Mouse (Mus musculus) heart, postnatal 0 days (tissue): ENCODE measurements at regions not wholly inside any gene's neighbourhood (a gene's known extent, or its start where the extent isn't known, plus 50 kb on each side); places are given as distances from the start of the nearest gene placed in this dataset.

Experiments
- ATAC-seq: fragments of 200-750 bp; cut with Nextera tagmentation; 2 replicates; pipeline ENCODE4 v1.8.0; 2017; ENCODE audit warnings: low read depth, moderate number of reproducible peaks, moderate library complexity; ENCODE audit not compliant: insufficient read depth
- DNase-seq: peaks from one replicate; pipeline ENCODE4 v3.0.0-alpha.2; 2016; ENCODE audit warnings: low spot score
- H3K27ac ChIP-seq: fragments of 300-500 bp; sonication (generic); 2 replicates; pipeline ENCODE4 v1.5.1; 2014; ENCODE audit warnings: low read depth, mild to moderate bottlenecking
- H3K27me3 ChIP-seq: fragments of 300-500 bp; sonication (generic); 2 replicates; pipeline ENCODE4 v1.6.1; 2014; ENCODE audit warnings: low read length, mixed read lengths; ENCODE audit not compliant: control insufficient read depth, insufficient read depth
- H3K36me3 ChIP-seq: fragments of 300-500 bp; sonication (generic); replicated peaks from 2 replicates; pipeline ENCODE4 v1.6.1; 2014; ENCODE audit warnings: low read length, mixed read lengths; ENCODE audit not compliant: control insufficient read depth, insufficient read depth
- H3K4me1 ChIP-seq: fragments of 300-500 bp; sonication (generic); 2 replicates; pipeline ENCODE4 v1.6.1; 2014; ENCODE audit warnings: antibody characterized with exemption; ENCODE audit not compliant: control insufficient read depth, insufficient read depth
- H3K4me2 ChIP-seq: fragments of 300-500 bp; sonication (generic); 2 replicates; pipeline ENCODE4 v1.6.1; 2014; ENCODE audit warnings: low read depth, mild to moderate bottlenecking, low read length, moderate library complexity
- H3K4me3 ChIP-seq: fragments of 300-500 bp; sonication (generic); 2 replicates; pipeline ENCODE4 v1.5.1; 2014; ENCODE audit warnings: low read depth, low read length
- H3K9ac ChIP-seq: fragments of 300-500 bp; sonication (generic); replicated peaks from 2 replicates; pipeline ENCODE4 v1.6.1; 2014; ENCODE audit warnings: low read depth, low read length, mixed read lengths
- H3K9me3 ChIP-seq: fragments of 300-500 bp; sonication (generic); replicated peaks from 2 replicates; pipeline ENCODE4 v1.6.1; 2016; ENCODE audit warnings: low read length; ENCODE audit not compliant: control insufficient read depth
- CTCF ChIP-seq: IDR thresholded peaks from 2 replicates; pipeline ENCODE4 v1.5.1; 2016; ENCODE audit warnings: antibody characterized with exemption, control low read depth, low read depth
- EP300 ChIP-seq: IDR thresholded peaks from 2 replicates; pipeline ENCODE4 v1.6.1; 2016; ENCODE audit warnings: antibody characterized with exemption, low read depth
- WGBS: fragments of 180-500 bp; shearing (Covaris S2); extraction: QIAGEN DNeasy Blood & Tissue Kit; methylation state at CpG from one replicate; pipeline ENCODE4 v1.1.7; 2014; 5-methylcytosine and 5-hydroxymethylcytosine counted together

GRCm38 (mm10) chr15:7483686-7484085 lies 85.5 kb upstream of the Egflam start:
- TF ChIP-seq CTCF = no peak
- no peak for TF ChIP-seq EP300
- no peak for ATAC-seq
- H3K4me2 ChIP-seq = no peak overlapping the region
- H3K27me3 ChIP-seq = peaks cover 37% of the 10 kb centered on the region
- no peak overlapping the region for H3K27ac ChIP-seq
- H3K4me3 ChIP-seq = no peak overlapping the region
- 48% methylated on average over 5 of the region's 5 CpGs for WGBS
- H3K4me1 ChIP-seq = peaks cover 12% of the 10 kb centered on the region; the same call in 1 of the 2 replicates
- DNase-seq = no peak
- H3K36me3 ChIP-seq = no peaks in the 10 kb centered on the region
- no peak overlapping the region for H3K9ac ChIP-seq
- H3K9me3 ChIP-seq = no peaks in the 10 kb centered on the region

GRCm38 (mm10) chr15:7491091-7491490 lies 92.9 kb upstream of the Egflam start:
- TF ChIP-seq EP300 = no peak
- no peak for TF ChIP-seq CTCF
- Histone ChIP-seq H3K4me2 (no peak overlapping the region), H3K4me1 (no peaks in the 10 kb centered on the region), H3K9ac (no peak overlapping the region), H3K27me3 (peaks cover 14% of the 10 kb centered on the region; the same call in 1 of the 2 replicates), H3K9me3 (no peaks in the 10 kb centered on the region), H3K27ac (no peak overlapping the region), H3K36me3 (no peaks in the 10 kb centered on the region), H3K4me3 (no peak overlapping the region)
- DNase-seq = no peak
- 85% methylated on average over 7 of the region's 7 CpGs for WGBS
- ATAC-seq = no peak

GRCm38 (mm10) chr15:7493126-7493669 lies 95.0 kb upstream of the Egflam start:
- Histone ChIP-seq H3K4me3 (no peak overlapping the region), H3K9me3 (no peaks in the 10 kb centered on the region), H3K4me2 (no peak overlapping the region), H3K36me3 (no peaks in the 10 kb centered on the region), H3K4me1 (no peaks in the 10 kb centered on the region), H3K27me3 (peaks cover 8% of the 10 kb centered on the region; the same call in 1 of the 2 replicates), H3K9ac (no peak overlapping the region), H3K27ac (no peak overlapping the region)
- DNase-seq (no peak), ATAC-seq (no peak)
- 57% methylated on average over 10 of the region's 10 CpGs for WGBS
- TF ChIP-seq EP300 = no peak
- TF ChIP-seq CTCF = no peak

DNA sequence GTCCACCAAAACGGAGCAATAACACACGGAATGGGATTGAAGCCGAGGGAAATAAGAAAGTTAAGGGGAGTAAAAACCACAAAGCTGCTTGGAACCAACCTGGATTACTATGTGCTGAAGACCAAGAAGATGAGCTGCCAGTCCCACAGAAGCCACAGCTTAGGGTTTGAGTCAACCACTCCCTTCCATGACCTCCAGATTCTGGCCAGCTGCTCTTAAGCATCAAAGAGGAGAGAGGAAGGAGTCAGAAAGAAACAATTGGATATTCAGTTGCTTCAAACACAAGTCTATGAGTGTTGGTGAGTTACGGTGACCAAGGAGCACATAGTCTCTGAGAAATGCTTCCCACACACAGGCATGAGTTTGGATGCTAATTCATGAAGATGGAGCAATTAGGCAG lies 99.7 kb upstream of the Egflam start:
- no peaks in the 10 kb centered on the region for H3K9me3 ChIP-seq
- no peak overlapping the region for H3K4me3 ChIP-seq
- DNase-seq = no peak
- H3K27me3 ChIP-seq = no peaks in the 10 kb centered on the region
- TF ChIP-seq EP300 (no peak), CTCF (no peak)
- no peak overlapping the region for H3K4me2 ChIP-seq
- no peak for ATAC-seq
- no peaks in the 10 kb centered on the region for H3K4me1 ChIP-seq
- H3K36me3 ChIP-seq = no peaks in the 10 kb centered on the region
- no peak overlapping the region for H3K27ac ChIP-seq
- WGBS = 91% methylated on average over 4 of the region's 4 CpGs
- H3K9ac ChIP-seq = no peak overlapping the region

DNA sequence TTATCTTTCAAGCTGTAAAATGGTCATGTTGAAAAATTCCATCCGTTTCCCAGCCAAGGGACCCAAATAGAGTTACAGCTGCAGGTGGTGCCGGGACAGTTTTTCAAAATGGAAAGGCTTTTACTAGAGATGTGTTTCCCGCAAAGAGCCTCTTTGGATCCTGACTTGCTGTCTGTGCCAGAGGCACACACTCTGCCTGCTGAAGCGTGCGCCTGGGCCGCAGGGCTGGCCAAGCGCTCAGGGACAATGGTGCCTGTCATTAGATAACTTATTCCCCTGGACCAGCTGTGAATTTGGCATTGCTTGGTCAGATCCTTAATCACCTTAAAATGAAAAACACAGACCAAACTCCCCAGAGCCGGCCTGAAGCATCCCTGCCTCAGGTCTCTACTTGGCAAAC lies 110.3 kb upstream of the Egflam start:
- Histone ChIP-seq H3K4me1 (no peaks in the 10 kb centered on the region), H3K27me3 (no peaks in the 10 kb centered on the region), H3K36me3 (no peaks in the 10 kb centered on the region), H3K27ac (no peak overlapping the region), H3K9ac (no peak overlapping the region), H3K9me3 (no peaks in the 10 kb centered on the region), H3K4me2 (no peak overlapping the region), H3K4me3 (no peak overlapping the region)
- 82% methylated on average over 8 of the region's 8 CpGs for WGBS
- DNase-seq (no peak), ATAC-seq (no peak)
- no peak for TF ChIP-seq EP300
- TF ChIP-seq CTCF = no peak

GRCm38 (mm10) chr15:7514743-7515273 lies 116.6 kb upstream of the Egflam start:
- no peak for ATAC-seq
- 62% methylated on average over 13 of the region's 13 CpGs for WGBS

More at GRCm38 (mm10) chr15:7514743-7515273, 116.6 kb upstream of the Egflam start:
- Histone ChIP-seq H3K27ac (no peak overlapping the region), H3K27me3 (no peaks in the 10 kb centered on the region), H3K9me3 (no peaks in the 10 kb centered on the region), H3K4me2 (no peak overlapping the region), H3K4me1 (no peaks in the 10 kb centered on the region), H3K9ac (no peak overlapping the region), H3K36me3 (no peaks in the 10 kb centered on the region), H3K4me3 (no peak overlapping the region)
- no peak for DNase-seq
- TF ChIP-seq CTCF = no peak
- TF ChIP-seq EP300 = no peak
